Mouse (Mus musculus): ENCODE results near the gene Gm4216.
"Not testable (repeated sequence)": the region's sequence is repeated elsewhere in the genome, so short reads cannot be mapped to it uniquely, and the experiment has no call there.

Gene Gm4216

DNA sequence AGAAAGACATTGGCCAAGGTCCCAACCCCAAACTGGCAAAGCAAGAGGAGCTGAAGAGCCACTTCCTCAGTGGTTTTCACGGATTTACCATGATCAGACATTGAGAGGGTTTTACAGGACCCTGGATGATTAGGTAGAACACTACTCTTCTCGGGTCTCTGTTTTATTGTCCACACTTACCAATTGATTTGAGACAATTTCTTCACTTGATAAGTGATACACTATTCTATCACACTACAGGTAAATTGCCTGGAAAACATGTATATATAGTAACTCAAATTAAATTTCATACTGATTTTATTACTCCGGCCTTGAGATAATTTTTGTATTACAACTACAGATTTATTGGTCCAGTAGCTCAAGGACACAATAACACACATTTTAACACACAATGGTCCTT, at the start of gene Gm4216:
TSS of gene Gm4216 (minus strand) at position 101 of the 400 bp plus-strand sequence.
- DNase-seq (ENCODE audit: low read depth, low spot score): not testable (repeated sequence)

DNA sequence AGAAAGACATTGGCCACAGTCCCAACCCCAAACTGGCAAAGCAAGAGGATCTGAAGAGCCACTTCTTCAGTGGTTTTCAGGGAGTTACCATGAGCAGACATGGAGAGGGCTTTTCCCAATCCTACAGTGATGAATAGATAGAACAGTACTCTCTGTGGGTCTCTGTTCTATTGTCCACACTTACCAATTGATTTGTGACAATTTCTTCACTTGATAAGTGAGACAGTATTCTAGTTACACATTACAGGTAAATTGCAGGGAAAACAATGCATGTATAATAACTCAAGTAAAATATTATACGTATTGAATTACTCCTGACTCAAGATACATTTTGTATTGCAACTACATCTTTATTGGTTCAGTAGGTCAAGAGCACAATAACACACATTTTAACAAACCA, 47.6 kb upstream of the Gm4216 start, which contains the start of gene Gm8720:
TSS of gene Gm8720 (minus strand) at position 101 of the 400 bp plus-strand sequence.
- not testable (repeated sequence) for DNase-seq (ENCODE audit: low read depth, low spot score)

DNA sequence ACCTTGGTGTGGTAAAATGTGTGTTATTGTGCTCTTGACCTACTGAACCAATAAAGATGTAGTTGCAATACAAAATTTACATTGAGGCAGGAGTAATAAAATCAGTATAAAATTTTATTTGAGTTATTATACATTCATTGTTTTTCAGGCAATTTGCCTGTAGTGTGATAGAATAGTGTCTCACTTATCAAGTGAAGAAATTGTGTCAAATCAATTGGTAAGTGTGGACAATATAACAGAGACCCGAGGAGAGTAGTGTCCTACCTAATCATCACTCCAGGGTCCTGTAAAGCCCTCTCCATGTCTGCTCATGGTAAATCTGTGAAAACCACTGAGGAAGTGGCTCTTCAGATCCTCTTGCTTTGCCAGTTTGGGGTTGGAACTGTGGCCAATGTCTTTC, 35.5 kb upstream of the Gm4216 start, which contains the start of gene Vmn1r163:
TSS of gene Vmn1r163 (plus strand) at position 301 of the 400 bp plus-strand sequence.
- DNase-seq (ENCODE audit: low read depth, low spot score): not testable (repeated sequence)

GRCm38 (mm10) chr7:22984573-22984972, 35.1 kb downstream of the Gm4216 start, which contains the start of gene Gm4214:
Gm4214 (minus strand) TSS chr7:22984673.
- DNase-seq (ENCODE audit: low read depth, low spot score): not testable (repeated sequence)

Measured in telencephalon, adult 2 months (tissue).